Mouse (Mus musculus) bone marrow macrophage, adult 2 months (primary cell): ENCODE data around the gene Golga4.

Experiments used
- CTCF ChIP-seq: IDR thresholded peaks from 2 replicates; pipeline ENCODE4 v1.5.1; 2012; ENCODE audit warnings: low read depth, mild to moderate bottlenecking, low read length, moderate library complexity
- POLR2A ChIP-seq: IDR thresholded peaks from 2 replicates; pipeline ENCODE4 v1.6.1; 2012; ENCODE audit warnings: mild to moderate bottlenecking, low read depth, low read length, borderline replicate concordance

DNA sequence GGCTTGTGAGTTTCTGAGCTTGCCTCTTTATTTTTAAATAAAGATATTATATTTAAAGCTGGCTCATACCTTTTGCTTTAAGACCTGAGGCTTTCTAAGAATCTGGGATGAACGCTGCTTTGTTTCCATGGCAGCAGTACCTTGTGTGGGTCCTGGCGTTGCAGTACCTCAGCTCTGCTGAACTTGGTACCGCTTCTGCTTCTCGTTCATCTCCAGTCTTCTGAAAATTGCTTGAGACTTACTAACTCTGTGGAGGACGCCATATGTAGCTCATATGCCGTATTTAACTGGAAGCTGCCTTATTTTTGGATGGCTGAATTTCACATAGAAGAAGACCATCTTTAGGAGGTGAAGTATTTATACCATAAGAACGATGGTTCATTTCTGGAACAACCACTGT lies 2.5 kb downstream of the Golga4 start:
- TF ChIP-seq CTCF = no peak
- TF ChIP-seq POLR2A = no peak
